Mouse (Mus musculus) layer of hippocampus, adult 9-10 months (tissue): Measurements from ENCODE around the gene Rasd2.

ENCODE experiments used
- DNase-seq: peaks from one replicate; pipeline ENCODE4 v3.0.0; 2022; ENCODE audit warnings: low spot score

The Rasd2 gene

DNA sequence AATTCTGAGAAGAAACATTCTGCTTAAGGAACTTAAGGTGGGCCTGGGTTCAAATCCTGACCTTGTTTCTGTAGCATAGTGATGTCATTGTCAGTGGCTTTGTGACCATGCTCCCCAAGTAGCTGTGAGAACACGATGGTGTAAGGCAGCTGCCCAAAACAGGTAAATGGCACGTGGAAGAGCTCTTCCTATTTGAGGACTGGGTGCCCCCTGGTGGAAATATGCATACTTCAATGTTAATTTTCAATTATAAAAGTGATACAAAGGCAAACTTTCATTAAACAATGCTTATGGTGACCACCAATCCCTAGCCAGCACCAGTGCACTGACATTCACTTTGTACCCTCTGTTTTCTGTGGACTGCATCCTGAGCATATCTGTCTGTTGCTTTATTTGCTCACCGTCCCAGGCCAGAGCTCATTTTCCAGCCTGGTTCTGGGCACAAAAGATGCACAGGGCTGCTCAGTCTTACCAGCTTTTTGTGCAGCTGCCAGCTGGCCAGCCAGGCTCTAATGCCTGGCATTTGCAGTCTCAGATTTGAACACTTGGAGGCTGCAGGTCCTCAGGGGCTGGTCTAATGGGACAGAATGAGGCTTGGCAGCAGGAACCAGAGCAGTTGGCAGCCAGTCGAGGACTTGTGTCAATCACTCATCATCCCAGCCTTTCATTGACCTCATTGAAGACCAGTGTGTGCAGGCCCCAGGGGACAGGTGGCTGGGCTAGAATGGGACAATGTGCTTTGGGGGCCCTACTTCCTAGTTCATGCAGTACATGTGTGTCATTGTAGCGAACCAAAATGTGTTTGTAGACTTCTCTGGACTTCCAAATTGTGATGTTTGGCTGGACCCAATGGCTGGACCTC lies 6.4 kb downstream of the Rasd2 start:
- DNase-seq: no peak

GRCm38 (mm10) chr8:75222665-75223064 lies 8.9 kb downstream of the Rasd2 start:
- no peak for DNase-seq

GRCm38 (mm10) chr8:75226773-75227172 lies 13.0 kb downstream of the Rasd2 start:
- DNase-seq: no peak

- peak; percentile 30 for DNase-seq
These were observed 20.3 kb downstream of the Rasd2 start for GRCm38 (mm10) chr8:75233915-75234554.

- DNase-seq: no peak
These were observed 33.6 kb downstream of the Rasd2 start for GRCm38 (mm10) chr8:75247331-75247730.

DNA sequence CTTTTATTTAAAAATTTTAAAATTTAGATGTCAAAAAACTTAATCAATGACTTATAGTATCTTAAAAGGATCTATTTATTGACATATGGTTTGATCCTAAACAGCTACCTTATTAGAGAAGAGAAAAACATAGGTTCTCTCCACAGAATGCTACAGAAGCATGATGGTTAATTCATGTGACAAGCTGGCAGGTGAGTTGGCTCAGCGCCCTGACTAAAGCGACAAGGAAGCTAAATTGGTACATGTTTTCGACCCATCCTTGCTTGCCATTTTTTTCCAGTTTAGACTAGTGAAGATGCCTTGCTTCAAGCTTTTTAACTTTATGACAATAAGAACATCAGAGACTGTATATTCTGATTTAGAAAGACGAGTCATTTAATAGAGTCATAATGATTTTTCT lies 35.4 kb downstream of the Rasd2 start:
- no peak for DNase-seq

DNA sequence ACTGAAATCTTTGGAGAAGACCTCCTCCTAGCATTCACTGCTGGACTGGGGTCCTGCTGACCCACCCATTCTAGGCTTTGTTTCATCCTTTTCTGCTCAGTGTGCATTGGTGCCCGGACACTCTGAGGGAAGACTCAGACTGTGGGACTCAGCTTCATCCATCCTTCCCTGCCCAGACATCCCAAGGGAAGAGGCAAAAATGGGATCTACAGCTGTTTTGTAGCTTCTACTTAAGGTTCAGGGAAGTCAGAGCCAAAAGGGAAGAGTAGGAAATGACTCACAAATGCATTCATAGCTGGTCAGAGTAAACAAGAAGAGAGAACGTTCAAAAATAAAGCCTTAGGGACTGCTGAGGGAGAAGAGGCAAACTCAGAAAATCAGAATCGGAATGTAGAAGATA lies 40.3 kb downstream of the Rasd2 start:
- DNase-seq: no peak

DNA sequence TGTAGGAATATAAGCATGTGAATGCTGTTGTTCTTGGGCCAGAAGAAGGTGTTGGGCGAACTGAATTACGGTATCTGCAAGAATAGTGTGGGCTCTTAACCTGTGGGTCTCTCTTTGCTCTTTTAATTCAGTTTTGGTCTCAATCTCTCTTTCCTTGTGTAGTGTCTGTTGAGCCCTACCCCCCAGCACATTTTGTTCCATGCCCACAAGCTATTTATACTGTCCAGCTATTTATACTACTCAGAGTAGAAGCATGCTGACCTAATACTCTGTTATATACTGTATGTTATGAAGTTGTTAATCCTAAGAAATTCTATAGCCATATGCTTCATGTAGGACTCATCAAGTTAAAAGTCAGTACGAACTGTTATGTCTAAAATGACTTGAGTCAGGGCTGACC lies 41.9 kb downstream of the Rasd2 start:
- DNase-seq: no peak

DNA sequence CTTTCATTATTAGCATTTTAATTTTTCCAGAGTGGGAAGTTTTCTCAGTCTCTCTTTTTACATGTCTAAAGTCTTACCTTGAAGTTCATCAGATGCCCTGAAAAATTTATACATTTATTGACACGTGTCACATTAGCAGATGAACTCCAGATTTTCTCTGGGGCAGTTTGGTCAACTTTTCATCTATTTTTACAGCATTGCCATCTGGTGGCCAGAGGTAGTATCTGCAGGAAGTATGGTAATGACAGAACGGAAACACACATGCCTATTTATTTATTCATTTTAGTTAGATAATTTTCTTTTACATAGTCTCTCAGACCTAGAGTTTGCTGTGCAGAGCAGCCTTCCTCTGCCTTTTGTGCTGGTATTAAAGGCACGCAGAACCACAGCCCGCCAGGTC lies 58.4 kb downstream of the Rasd2 start:
- peak; percentile 9 for DNase-seq
